Mouse (Mus musculus) neural tube, embryonic 12.5 days (tissue): ENCODE data around the gene Zfp697. TPM values are rescaled to one million over a fixed set of nuclear protein-coding genes. Genes with fewer than 3 reads are reported as not detected.
"Not testable (repeated sequence)": the region's sequence is repeated elsewhere in the genome, so short reads cannot be mapped to it uniquely, and the experiment has no call there.

ENCODE experiments used
- ATAC-seq: fragments of 200-750 bp; cut with Nextera tagmentation; 2 replicates; pipeline ENCODE4 v1.8.0; 2017; ENCODE audit warnings: low read depth, mild to moderate bottlenecking, moderate TSS enrichment, moderate library complexity; ENCODE audit not compliant: low FRiP score
- H3K27ac ChIP-seq: fragments of 300-500 bp; sonication (generic); 2 replicates; pipeline ENCODE4 v1.5.1; 2016
- H3K27me3 ChIP-seq: fragments of 300-500 bp; sonication (generic); replicated peaks from 2 replicates; pipeline ENCODE4 v1.6.1; 2016; ENCODE audit warnings: mild to moderate bottlenecking
- H3K36me3 ChIP-seq: fragments of 300-500 bp; sonication (generic); 2 replicates; pipeline ENCODE4 v1.6.1; 2016; ENCODE audit warnings: mild to moderate bottlenecking
- H3K4me1 ChIP-seq: fragments of 300-500 bp; sonication (generic); 2 replicates; pipeline ENCODE4 v1.6.1; 2016
- H3K4me2 ChIP-seq: fragments of 300-500 bp; sonication (generic); replicated peaks from 2 replicates; pipeline ENCODE4 v1.6.1; 2016; ENCODE audit warnings: mild to moderate bottlenecking
- H3K4me3 ChIP-seq: fragments of 300-500 bp; sonication (generic); 2 replicates; pipeline ENCODE4 v1.5.1; 2016
- H3K9ac ChIP-seq: fragments of 300-500 bp; sonication (generic); 2 replicates; pipeline ENCODE4 v1.6.1; 2016; ENCODE audit warnings: mild to moderate bottlenecking
- H3K9me3 ChIP-seq: fragments of 300-500 bp; sonication (generic); 2 replicates; pipeline ENCODE4 v1.6.1; 2016; ENCODE audit warnings: mild to moderate bottlenecking
- WGBS: fragments of 180-500 bp; shearing (Covaris S2); methylation state at CpG from one replicate; pipeline ENCODE4 v1.1.7; 2016; 5-methylcytosine and 5-hydroxymethylcytosine counted together
- polyA plus RNA-seq: library from polyadenylated mRNA; unstranded; fragments of >200 nt; fragmentation: Nextera tagmentation; extraction: Ambion mirVana; gene quantifications from 2 replicates; pipeline ENCODE4 v1.2.1, GENCODE M21; 2016

Zfp697 gene
- polyA plus RNA-seq, 1 experiment from 2014 or later: 11.8 TPM

DNA sequence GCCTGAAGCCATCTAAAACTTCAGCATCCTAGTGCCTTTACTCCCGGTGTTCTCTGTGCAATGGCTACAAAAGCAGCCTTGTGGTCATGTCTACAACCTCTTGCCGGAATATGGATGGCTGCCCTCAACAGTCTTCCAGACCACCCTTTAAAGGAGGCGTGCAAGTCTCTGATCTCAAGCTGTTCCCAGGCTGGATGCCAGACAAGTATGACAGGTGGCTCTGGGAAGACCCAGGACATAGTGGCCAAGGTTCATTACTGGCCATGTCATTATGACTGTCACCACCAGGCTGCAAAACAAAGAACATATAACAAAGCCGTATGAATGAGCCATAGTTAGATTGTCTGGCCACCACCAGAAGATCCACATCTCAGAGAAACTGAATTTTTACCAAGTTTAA lies 4.0 kb upstream of the Zfp697 start:
- H3K4me1 ChIP-seq: peaks cover 7% of the 10 kb centered on the region
- H3K27me3 ChIP-seq: no peaks in the 10 kb centered on the region
- 83% methylated on average over 4 of the region's 4 CpGs for WGBS
- H3K9ac ChIP-seq: no peak overlapping the region
- no peaks in the 10 kb centered on the region for H3K36me3 ChIP-seq
- no peak overlapping the region for H3K4me3 ChIP-seq
- H3K9me3 ChIP-seq: no peaks in the 10 kb centered on the region
- H3K4me2 ChIP-seq: no peak overlapping the region
- no peak for ATAC-seq
- H3K27ac ChIP-seq: no peak overlapping the region

DNA sequence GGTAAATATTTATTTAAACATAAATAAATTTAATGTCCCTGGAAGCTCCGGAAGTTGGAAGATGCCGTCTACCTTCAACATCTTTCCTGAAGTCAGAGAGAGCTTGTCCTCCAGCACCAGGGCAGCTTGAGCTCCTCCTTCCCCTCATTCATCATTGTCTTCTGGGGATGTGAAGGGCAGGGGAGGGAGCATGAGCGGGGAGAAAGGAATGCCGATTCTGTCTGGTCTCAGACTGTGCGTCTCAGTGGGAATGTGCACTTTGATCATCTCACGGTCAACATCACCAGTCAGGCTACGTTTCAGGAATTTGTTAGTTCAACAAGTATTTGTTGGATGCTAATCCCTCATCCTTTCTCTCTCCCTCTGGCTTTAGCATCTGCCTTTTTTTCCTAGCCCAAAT lies 3.0 kb upstream of the Zfp697 start:
- WGBS: 17% methylated on average over 7 of the region's 7 CpGs
- H3K4me1 ChIP-seq: peaks cover 13% of the 10 kb centered on the region
- H3K36me3 ChIP-seq: no peaks in the 10 kb centered on the region
- H3K4me2 ChIP-seq: no peak overlapping the region
- no peak overlapping the region for H3K27ac ChIP-seq
- no peaks in the 10 kb centered on the region for H3K9me3 ChIP-seq
- no peak overlapping the region for H3K9ac ChIP-seq
- H3K4me3 ChIP-seq: no peak overlapping the region
- no peaks in the 10 kb centered on the region for H3K27me3 ChIP-seq
- ATAC-seq: no peak

DNA sequence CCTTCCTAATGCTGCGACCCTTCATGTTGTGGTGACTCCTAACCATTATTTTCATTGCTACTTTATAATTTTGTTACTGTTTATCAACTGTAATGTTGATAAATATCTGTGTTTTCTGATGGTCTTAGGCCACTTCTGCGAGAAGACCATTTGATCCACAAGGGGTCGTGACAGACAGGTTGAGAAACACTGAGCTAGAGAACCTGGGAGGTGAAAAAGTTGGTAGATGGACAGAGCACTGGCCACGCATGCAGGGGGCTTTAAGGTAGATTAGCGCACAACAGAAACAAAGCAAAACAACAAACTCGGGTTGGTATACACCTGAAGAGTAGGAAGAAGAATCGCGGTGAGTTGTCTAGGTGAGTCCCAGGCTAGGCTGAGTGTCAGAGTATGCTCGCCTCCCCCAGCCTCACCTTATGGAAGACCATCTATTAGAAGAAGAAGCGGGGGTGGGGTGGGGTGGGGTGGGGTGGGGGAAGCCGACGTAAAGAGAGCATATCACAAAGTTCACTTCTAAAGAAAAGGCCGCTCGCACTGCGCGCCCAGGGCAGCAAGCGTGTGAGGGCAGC lies 500 bp upstream of the Zfp697 start:
- H3K27ac ChIP-seq: no peak overlapping the region
- peaks cover 18% of the 10 kb centered on the region for H3K4me1 ChIP-seq
- H3K27me3 ChIP-seq: no peaks in the 10 kb centered on the region
- H3K4me2 ChIP-seq: peak overlapping the region; percentile 83
- H3K9ac ChIP-seq: peak overlapping the region; percentile 93
- WGBS: 9% methylated on average over 17 of the region's 17 CpGs
- no peaks in the 10 kb centered on the region for H3K36me3 ChIP-seq
- no peaks in the 10 kb centered on the region for H3K9me3 ChIP-seq
- peak overlapping the region; percentile 86 for H3K4me3 ChIP-seq
- ATAC-seq: peak; percentile 30; the same call in 1 of the 2 replicates

DNA sequence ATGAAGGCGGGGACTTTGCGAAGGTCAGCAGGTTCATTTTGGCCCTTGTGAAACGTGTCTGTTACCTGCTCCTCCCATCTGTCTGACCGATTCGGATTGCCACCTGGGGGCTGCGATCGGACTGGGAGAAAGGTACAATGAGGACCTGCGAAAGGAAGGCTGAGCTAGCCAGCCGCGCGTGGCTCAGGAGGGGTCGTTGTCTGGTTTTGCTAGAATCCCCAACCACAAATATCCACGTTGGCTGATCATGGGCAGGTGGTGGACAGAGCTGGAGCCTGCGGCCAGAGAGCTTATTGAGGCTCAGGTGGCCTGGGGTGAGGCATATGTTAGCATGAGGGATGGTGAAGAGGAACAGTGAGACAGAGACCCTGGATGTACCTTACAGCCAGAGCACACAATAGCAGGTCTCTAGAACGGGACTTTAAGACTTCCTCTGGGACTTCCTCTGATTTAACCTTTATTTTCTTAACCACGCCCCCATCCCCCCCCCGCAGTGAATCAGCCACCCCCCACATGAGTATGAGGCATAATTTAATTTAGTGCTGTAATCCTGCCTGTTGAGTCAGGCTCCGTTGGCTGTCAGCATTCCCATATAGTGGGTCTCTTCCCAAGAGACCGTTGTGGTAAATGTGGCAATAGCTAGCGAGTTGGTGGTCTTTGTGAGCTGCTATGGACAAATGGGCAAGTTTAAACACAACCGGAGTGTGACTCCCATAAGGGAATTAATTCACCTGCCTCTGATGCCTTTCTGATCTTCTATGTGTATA lies 946 bp downstream of the Zfp697 start:
- Histone ChIP-seq H3K9me3 (no peaks in the 10 kb centered on the region), H3K4me1 (peaks cover 19% of the 10 kb centered on the region), H3K9ac (peak overlapping the region; percentile 93), H3K36me3 (no peaks in the 10 kb centered on the region), H3K27ac (peak overlapping the region; percentile 80; the same call in 1 of the 2 replicates), H3K4me3 (peak overlapping the region; percentile 86), H3K4me2 (peak overlapping the region; percentile 83), H3K27me3 (no peaks in the 10 kb centered on the region)
- 7% methylated on average over 21 of the region's 21 CpGs for WGBS
- peak; percentile 63 for ATAC-seq

DNA sequence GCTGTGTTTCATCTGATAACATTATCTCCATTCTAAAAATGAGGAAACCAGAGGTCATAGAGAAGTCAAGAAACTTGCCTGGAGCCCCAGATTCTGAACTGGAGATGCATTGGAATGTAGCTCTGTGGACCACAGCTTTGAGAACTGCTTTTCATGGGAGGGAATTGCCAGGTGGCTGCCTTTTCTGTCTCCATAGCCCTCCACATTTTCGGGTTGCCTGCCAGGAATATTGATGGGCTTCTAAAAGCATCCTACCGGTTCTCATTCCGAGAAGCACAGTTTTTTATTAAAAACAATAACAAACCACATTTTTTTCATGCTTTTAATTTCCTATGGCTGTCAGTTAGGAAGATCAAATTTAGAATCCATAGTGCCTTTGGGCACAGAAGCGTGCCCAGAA lies 4.8 kb downstream of the Zfp697 start:
- WGBS: 73% methylated on average over 4 of the region's 4 CpGs
- no peak for ATAC-seq

DNA sequence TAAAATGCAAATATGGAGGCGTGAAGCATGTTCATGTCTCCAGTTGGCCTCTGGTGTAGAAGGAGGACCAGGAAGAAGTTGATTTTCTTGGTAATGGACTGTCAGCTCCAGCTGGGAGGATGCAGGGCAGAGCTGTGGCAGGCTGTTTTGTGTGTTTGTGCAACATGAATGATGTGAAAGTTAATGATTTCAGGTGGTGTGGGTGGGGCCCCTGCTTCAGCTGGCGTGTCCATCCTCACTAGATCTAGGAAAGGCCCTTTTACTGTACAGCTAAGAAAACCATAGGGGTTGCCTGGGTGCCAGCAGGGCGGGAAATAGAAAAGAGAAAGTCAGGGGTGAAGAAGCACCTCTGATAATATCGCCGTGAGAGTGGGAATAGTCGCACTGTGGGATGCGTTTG lies 5.5 kb downstream of the Zfp697 start:
- ATAC-seq: no peak
- Histone ChIP-seq H3K36me3 (no peaks in the 10 kb centered on the region), H3K27ac (no peak overlapping the region), H3K4me3 (no peak overlapping the region), H3K27me3 (no peaks in the 10 kb centered on the region), H3K4me1 (peaks cover 16% of the 10 kb centered on the region), H3K4me2 (no peak overlapping the region), H3K9ac (no peak overlapping the region), H3K9me3 (no peaks in the 10 kb centered on the region)
- 83% methylated on average over 7 of the region's 7 CpGs for WGBS

More for the DNA sequence above, 4.8 kb downstream of the Zfp697 start:
- Histone ChIP-seq H3K9me3 (no peaks in the 10 kb centered on the region), H3K4me2 (no peak overlapping the region), H3K4me3 (no peak overlapping the region), H3K36me3 (no peaks in the 10 kb centered on the region), H3K4me1 (peaks cover 16% of the 10 kb centered on the region), H3K27ac (no peak overlapping the region), H3K27me3 (no peaks in the 10 kb centered on the region), H3K9ac (no peak overlapping the region)

DNA sequence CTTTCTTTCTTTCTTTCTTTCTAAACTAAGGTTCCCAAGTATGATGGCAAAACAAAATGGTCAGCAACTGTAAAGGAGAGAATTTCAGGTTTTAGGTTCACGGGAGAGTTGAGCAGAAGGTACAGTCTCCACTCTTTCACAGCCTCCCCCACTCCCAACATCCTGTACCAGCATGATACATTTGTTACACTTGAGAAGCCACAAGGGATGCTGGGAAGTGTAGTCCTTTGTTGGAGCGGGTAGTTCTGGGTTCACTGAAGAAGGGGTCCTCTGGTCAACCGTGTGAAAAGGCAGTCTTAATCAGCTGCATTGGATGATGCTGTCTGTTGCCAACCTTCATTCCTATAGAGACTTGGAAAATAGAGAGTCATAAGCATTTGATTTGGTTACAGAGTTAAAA lies 7.0 kb downstream of the Zfp697 start:
- Histone ChIP-seq H3K4me3 (no peak overlapping the region), H3K4me1 (peaks cover 6% of the 10 kb centered on the region; the same call in 1 of the 2 replicates), H3K27me3 (no peaks in the 10 kb centered on the region), H3K27ac (no peak overlapping the region), H3K9ac (no peak overlapping the region), H3K4me2 (no peak overlapping the region), H3K9me3 (no peaks in the 10 kb centered on the region), H3K36me3 (no peaks in the 10 kb centered on the region)
- 69% methylated on average over 3 of the region's 3 CpGs for WGBS
- ATAC-seq: peak; percentile 72; the same call in 1 of the 2 replicates

DNA sequence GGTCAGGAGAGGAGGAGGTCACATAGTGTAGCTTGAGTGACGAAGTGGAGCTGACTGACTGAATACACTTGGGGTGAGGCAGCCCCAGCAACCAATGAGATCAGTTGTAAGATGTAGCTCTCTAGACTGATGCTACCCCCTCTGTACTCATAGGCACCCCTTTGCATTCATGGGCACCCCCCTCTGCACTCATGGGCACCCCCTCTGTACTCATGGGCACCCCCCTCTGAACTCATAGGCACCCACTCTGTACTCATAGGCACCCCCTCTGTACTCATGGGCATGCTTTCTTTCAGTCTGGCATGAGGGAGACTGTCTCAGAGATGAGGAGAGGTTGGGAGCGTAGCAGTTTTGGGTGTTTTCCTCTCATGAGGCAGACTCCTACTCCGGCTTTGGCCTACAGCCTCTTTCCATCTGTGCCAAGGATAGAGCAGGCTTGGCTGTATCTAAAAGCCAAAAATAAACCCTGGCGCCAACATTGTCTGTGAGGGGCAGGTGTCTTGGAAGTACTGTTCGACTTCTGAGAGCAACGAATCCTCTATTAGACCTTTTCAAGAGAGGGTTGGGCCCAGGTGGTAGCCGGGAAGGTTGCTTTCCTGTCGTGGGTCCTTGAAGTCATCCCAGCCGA lies 22.1 kb downstream of the Zfp697 start:
- WGBS: 93% methylated on average over 9 of the region's 9 CpGs
- not testable (repeated sequence) for H3K9me3 ChIP-seq, H3K27ac ChIP-seq, H3K27me3 ChIP-seq, H3K4me3 ChIP-seq, H3K4me2 ChIP-seq, H3K4me1 ChIP-seq, H3K9ac ChIP-seq, ATAC-seq, H3K36me3 ChIP-seq

DNA sequence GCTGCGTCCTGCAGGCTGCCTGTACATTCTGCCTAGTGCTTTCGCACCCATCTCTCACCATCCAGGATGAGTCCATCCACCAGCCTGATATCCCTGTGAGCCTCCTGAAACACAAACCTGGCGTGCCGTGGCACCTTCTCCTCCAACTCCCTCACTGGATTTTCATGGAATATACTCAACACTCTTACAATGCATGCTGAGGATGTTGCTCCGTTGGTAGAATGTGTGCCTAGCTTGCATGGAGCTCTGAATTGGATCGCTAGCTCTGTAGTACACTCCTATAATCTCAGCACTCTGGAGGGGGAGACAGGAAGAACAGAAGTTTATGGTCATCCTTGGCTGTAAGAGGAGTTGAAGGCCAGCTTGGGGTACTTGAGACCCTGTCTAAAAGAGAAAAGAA lies 23.6 kb downstream of the Zfp697 start:
- ATAC-seq, H3K36me3 ChIP-seq, H3K27ac ChIP-seq, H3K27me3 ChIP-seq, H3K9ac ChIP-seq, H3K4me3 ChIP-seq, H3K9me3 ChIP-seq, H3K4me1 ChIP-seq, H3K4me2 ChIP-seq: not testable (repeated sequence)
- 91% methylated on average over 6 of the region's 6 CpGs for WGBS

DNA sequence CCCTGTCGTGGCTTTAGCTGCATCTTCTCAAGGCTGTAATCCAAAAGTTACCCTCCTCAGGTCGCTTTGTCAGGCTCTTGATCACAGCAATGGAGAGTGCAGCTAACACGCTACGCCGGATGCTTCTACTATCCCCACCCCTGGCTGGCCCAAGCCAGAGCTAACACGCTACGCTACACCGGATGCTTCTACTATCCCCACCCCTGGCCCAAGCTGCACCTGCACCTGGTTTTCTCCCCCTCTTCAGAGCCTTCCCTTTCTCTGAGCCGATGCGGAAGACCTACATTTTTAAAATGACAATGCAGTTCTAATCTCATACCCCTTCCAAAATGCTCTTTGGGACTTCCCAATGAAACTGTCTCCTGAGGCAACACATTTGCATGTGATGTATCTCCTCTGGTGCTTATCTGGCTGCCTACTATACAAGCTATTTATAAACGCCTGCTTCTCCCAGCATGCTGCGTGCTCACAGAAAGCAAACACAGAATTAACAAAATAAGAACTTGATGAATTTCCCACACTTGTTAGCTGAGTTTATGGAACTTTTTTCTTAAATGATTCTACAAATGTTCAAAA lies 24.4 kb downstream of the Zfp697 start:
- not testable (repeated sequence) for H3K4me1 ChIP-seq, H3K9me3 ChIP-seq, ATAC-seq, H3K27me3 ChIP-seq, H3K27ac ChIP-seq, H3K9ac ChIP-seq, H3K4me3 ChIP-seq, H3K36me3 ChIP-seq, H3K4me2 ChIP-seq
- 68% methylated on average over 12 of the region's 12 CpGs for WGBS

DNA sequence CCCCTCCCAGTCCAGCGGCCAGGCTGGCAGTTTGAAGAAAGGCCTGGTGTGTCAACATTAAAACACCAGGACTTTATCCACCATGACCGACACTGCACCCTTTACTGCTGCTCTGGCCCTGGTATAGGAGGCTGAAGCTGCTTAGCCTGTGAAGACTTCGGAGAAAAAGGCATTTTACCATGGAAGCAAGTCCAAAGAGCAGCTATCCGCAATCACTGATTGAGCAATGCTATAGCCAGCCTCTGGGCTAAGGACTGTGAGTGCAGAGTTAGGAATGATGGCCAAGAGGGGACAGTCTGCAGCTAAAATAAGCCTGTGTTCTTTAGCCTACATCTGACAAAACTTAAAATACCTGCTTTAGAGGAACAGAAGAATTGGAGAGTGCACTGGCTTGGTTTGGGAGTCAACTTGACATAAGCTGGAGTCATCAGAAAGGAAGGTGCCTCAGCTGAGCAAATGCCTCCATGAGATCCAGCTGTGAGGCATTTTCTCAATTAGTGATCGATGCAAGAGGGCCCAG lies 25.1 kb downstream of the Zfp697 start:
- not testable (repeated sequence) for H3K9ac ChIP-seq, H3K36me3 ChIP-seq, H3K27ac ChIP-seq, H3K27me3 ChIP-seq, ATAC-seq, H3K4me1 ChIP-seq, H3K4me3 ChIP-seq, H3K4me2 ChIP-seq, H3K9me3 ChIP-seq
- 67% methylated on average over 5 of the region's 5 CpGs for WGBS
